Mouse (Mus musculus) myocyte (in vitro differentiated cells): Measurements from ENCODE around the gene Fndc1.

Source experiments
- CEBPB ChIP-seq: IDR thresholded peaks from 2 replicates; pipeline ENCODE4 v1.6.1; 2011; ENCODE audit warnings: mild to moderate bottlenecking, moderate library complexity; ENCODE audit not compliant: poor library complexity, insufficient read depth, severe bottlenecking
- MYOD1 ChIP-seq, 3 experiments: IDR thresholded peaks; one replicate each; pipeline ENCODE4 v1.6.1; 2011; ENCODE audit warnings: control low read depth in 2 of 3, low read depth in 2 of 3, mild to moderate bottlenecking in 2 of 3, moderate library complexity in 1 of 3; ENCODE audit not compliant: insufficient read length in 2 of 3, control insufficient read depth in 1 of 3
- POLR2A ChIP-seq: IDR thresholded peaks from one replicate; pipeline ENCODE4 v1.6.1; 2011; ENCODE audit warnings: low read depth, mild to moderate bottlenecking, control low read depth, moderate library complexity; ENCODE audit not compliant: insufficient read length
- POLR2AphosphoS2 ChIP-seq: IDR thresholded peaks from one replicate; pipeline ENCODE4 v1.6.1; 2011; ENCODE audit warnings: low read depth, control low read depth; ENCODE audit not compliant: insufficient read length
- TCF12 ChIP-seq: IDR thresholded peaks from one replicate; pipeline ENCODE4 v1.6.1; 2011; ENCODE audit warnings: mild to moderate bottlenecking, control low read depth; ENCODE audit not compliant: poor library complexity, insufficient read depth, severe bottlenecking
- TCF3 ChIP-seq: IDR thresholded peaks from one replicate; pipeline ENCODE4 v1.6.1; 2011; ENCODE audit warnings: low read depth, control low read depth; ENCODE audit not compliant: insufficient read length
- USF1 ChIP-seq: IDR thresholded peaks from one replicate; pipeline ENCODE4 v1.6.1; 2011; ENCODE audit warnings: low read depth, mild to moderate bottlenecking, control low read depth, moderate library complexity

DNA sequence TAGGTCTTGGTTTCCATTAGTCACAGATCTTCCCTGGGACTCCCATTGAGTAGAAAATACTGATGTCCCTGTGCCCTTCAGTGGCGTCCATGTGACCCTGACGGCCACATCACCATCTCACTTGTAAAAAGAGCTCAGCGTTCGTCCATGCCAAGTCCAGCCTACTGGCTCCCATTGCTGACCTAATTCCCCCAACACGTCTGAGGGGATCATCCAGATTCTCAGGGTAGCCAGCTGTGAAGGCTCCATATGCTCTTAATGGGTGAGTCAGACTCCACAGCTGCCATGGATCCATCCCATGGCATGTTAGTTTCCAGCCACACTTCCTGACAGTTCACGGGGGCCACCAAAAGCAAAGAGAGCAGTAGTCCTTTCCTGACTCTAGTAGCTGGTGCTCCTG, 33.0 kb downstream of the Fndc1 start:
- peak; percentile 51 for TF ChIP-seq TCF12
- TF ChIP-seq POLR2A: no peak
- no peak for TF ChIP-seq USF1
- no peak for TF ChIP-seq TCF3
- no peak for TF ChIP-seq POLR2AphosphoS2
- no peak for TF ChIP-seq CEBPB
- peak in 2 of 3 experiments; percentile 88 to 92 for TF ChIP-seq MYOD1 (IDR thresholded peaks at IDR 0.05; ENCODE audit: control insufficient read depth in 1 of 3, insufficient read length in 2 of 3, low read depth in 2 of 3)
